Mouse (Mus musculus) stomach, embryonic 15.5 days (tissue): Measurements from ENCODE around the gene Tmem206. TPM values are rescaled to one million over a fixed set of nuclear protein-coding genes. Genes with fewer than 3 reads are reported as not detected.

ENCODE experiments used
- ATAC-seq: fragments of 200-750 bp; cut with Nextera tagmentation; 2 replicates; pipeline ENCODE4 v1.8.0; 2017; ENCODE audit warnings: low read depth, moderate number of reproducible peaks, moderate TSS enrichment; ENCODE audit not compliant: insufficient read depth, low FRiP score
- H3K27ac ChIP-seq: fragments of 300-500 bp; sonication (generic); 2 replicates; pipeline ENCODE4 v1.5.1; 2015; ENCODE audit warnings: mild to moderate bottlenecking, inconsistent platforms
- H3K27me3 ChIP-seq: fragments of 300-500 bp; sonication (generic); replicated peaks from 2 replicates; pipeline ENCODE4 v1.6.1; 2015; ENCODE audit warnings: inconsistent platforms
- H3K36me3 ChIP-seq: fragments of 300-500 bp; sonication (generic); 2 replicates; pipeline ENCODE4 v1.6.1; 2015; ENCODE audit warnings: inconsistent platforms
- H3K4me1 ChIP-seq: fragments of 300-500 bp; sonication (generic); 2 replicates; pipeline ENCODE4 v1.6.1; 2015; ENCODE audit warnings: inconsistent platforms
- H3K4me2 ChIP-seq: fragments of 300-500 bp; sonication (generic); 2 replicates; pipeline ENCODE4 v1.6.1; 2015; ENCODE audit warnings: mild to moderate bottlenecking, inconsistent platforms
- H3K4me3 ChIP-seq: fragments of 300-500 bp; sonication (generic); replicated peaks from 2 replicates; pipeline ENCODE4 v1.5.1; 2015; ENCODE audit warnings: inconsistent platforms
- H3K9ac ChIP-seq: fragments of 300-500 bp; sonication (generic); 2 replicates; pipeline ENCODE4 v1.6.1; 2015; ENCODE audit warnings: inconsistent platforms
- H3K9me3 ChIP-seq: fragments of 300-500 bp; sonication (generic); 2 replicates; pipeline ENCODE4 v1.6.1; 2016; ENCODE audit warnings: inconsistent platforms
- WGBS: fragments of 180-500 bp; shearing (Covaris S2); methylation state at CpG from one replicate; pipeline ENCODE4 v1.1.7; 2015; 5-methylcytosine and 5-hydroxymethylcytosine counted together
- polyA plus RNA-seq: library from polyadenylated mRNA; unstranded; fragments of >200 nt; fragmentation: Nextera tagmentation; extraction: Ambion mirVana; gene quantifications from 2 replicates; pipeline ENCODE4 v1.2.1, GENCODE M21; 2015

Tmem206 gene
- polyA plus RNA-seq, 1 experiment from 2014 or later, result 20.0 TPM

DNA sequence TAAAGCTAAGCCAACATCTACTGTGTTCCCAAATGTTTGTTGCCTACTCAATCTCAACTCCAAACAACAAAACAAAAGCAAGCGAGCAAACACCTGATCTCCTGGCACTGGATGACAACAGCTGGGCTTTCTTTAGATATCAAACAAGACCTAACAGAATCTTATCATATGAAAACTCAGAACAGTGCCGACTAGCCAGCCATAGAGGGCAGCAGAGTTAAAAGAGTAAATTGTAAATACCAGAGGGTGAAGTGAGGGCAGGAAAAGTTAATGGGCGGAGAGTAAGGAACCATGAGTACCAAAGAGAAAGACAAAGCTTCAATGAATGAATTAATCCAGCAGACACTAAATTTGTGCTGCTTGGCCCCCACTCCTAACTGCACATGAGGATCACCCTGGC, 65.6 kb downstream of the Tmem206 start:
- Histone ChIP-seq H3K27ac (no peak overlapping the region), H3K9ac (no peak overlapping the region), H3K27me3 (no peaks in the 10 kb centered on the region), H3K9me3 (no peaks in the 10 kb centered on the region), H3K4me2 (no peak overlapping the region), H3K4me3 (no peak overlapping the region), H3K36me3 (no peaks in the 10 kb centered on the region), H3K4me1 (0 out of 2 replicates have a peak, but pooled peaks cover 5% of the 10 kb centered on the region)
- 19% methylated on average over 3 of the region's 3 CpGs for WGBS
- ATAC-seq, result 0 out of 2 replicates have a peak, but pooled peaks have one; percentile 48

DNA sequence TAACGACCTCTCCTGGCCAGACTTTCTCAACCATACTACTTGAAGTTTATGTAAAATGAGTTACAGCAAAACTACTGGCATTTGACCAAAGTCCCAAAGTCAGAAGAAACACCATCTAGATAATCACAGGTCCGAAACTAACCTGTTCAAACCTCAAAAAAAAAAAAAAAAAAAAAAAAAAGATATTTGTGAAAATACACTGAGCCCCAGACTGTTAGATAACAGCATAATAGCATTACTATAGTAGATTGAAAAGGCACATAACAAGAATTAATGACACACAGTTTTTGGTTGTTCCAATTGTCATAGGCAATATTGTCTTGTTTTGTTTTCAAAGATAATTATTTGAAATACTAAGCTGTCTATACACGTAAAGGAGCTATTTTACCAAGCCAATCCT, 67.8 kb downstream of the Tmem206 start:
- 65% methylated on average over 3 of the region's 3 CpGs for WGBS
- ATAC-seq, result no peak
- Histone ChIP-seq H3K9me3 (no peaks in the 10 kb centered on the region), H3K27ac (no peak overlapping the region), H3K4me1 (0 out of 2 replicates have a peak, but pooled peaks cover 5% of the 10 kb centered on the region), H3K27me3 (no peaks in the 10 kb centered on the region), H3K4me2 (no peak overlapping the region), H3K36me3 (no peaks in the 10 kb centered on the region), H3K9ac (no peak overlapping the region), H3K4me3 (no peak overlapping the region)

DNA sequence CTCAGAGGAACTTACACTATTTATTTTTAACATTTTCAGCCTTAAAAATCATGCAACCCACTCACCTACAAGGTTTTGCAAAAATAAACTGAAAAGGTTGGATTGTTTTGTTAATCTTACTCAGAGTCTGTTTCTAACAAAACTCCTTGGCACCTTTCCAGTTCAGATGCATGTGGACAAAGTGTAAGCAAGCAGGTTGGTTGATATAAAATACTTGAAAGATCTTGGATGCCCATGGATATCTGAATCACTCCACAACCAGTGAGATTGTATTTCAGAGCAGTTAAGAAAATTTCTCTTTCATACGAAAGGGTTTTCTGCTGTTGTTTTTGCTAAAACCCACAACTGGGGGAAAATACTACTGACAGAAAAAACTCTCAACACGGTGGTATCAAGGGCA, 68.4 kb downstream of the Tmem206 start:
- H3K27me3 ChIP-seq, result no peaks in the 10 kb centered on the region
- H3K4me2 ChIP-seq, result peak overlapping the region; percentile 63
- WGBS, result 48% methylated on average over 2 of the region's 2 CpGs
- no peak for ATAC-seq
- no peak overlapping the region for H3K9ac ChIP-seq
- H3K4me3 ChIP-seq, result no peak overlapping the region
- H3K27ac ChIP-seq, result no peak overlapping the region
- no peaks in the 10 kb centered on the region for H3K36me3 ChIP-seq
- H3K9me3 ChIP-seq, result no peaks in the 10 kb centered on the region
- H3K4me1 ChIP-seq, result 0 out of 2 replicates have a peak, but pooled peaks cover 5% of the 10 kb centered on the region

DNA sequence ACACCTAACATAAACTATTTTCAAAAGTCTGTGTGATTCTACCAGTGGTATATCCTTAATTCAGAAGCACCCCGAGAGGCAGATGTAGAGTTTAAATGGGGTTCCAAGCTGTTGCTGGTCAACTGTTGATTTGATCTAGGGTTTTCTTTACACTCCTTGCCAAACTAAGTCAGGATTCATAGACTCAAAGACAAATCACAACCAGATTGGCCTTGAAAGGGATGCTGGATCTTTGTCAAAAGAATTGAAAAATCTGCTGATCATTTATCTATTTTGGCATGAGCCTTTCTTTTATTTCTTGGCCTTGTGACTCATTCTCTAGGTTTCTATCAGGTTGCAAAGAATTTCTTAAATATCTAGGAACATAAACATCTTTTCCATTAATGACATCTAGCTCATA, 69.5 kb downstream of the Tmem206 start:
- Histone ChIP-seq H3K4me1 (0 out of 2 replicates have a peak, but pooled peaks cover 5% of the 10 kb centered on the region), H3K9me3 (no peaks in the 10 kb centered on the region), H3K9ac (peak overlapping the region; percentile 54; the same call in 1 of the 2 replicates), H3K4me2 (peak overlapping the region; percentile 63), H3K27me3 (no peaks in the 10 kb centered on the region), H3K36me3 (no peaks in the 10 kb centered on the region), H3K4me3 (peak overlapping the region; percentile 89), H3K27ac (no peak overlapping the region)
- no peak for ATAC-seq
- 33% methylated on average over 1 of the region's 1 CpGs for WGBS

DNA sequence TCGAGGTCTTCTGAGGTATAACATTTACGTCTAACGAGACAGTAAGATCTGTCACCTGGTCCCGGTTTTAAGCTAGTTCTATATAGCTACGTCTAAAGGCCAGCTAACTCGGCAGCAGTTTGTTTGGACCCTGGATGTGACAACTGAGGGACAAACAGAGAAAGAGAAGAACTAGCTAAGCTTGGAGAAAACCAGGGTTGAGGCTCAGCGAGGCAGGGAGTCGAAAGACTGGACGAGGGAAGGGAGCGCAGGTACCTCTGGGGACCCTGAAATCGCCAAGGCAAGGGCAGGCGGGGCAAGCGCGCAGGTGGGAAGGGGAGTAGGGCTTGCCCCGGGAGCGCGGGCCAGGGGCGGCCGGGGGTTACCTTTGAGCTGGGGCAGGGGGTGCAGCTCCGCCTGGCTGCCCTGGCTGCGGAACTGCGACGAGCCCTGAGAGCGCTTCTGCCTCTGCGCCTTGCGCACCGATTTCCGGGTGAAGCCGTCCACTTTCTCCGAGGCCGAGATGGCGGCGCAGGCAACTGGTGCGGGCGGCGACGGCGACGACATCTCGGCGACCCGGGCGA, 70.2 kb downstream of the Tmem206 start:
- H3K9me3 ChIP-seq, result no peaks in the 10 kb centered on the region
- no peak for ATAC-seq
- under 1% methylated on average over 26 of the region's 43 CpGs for WGBS

DNA sequence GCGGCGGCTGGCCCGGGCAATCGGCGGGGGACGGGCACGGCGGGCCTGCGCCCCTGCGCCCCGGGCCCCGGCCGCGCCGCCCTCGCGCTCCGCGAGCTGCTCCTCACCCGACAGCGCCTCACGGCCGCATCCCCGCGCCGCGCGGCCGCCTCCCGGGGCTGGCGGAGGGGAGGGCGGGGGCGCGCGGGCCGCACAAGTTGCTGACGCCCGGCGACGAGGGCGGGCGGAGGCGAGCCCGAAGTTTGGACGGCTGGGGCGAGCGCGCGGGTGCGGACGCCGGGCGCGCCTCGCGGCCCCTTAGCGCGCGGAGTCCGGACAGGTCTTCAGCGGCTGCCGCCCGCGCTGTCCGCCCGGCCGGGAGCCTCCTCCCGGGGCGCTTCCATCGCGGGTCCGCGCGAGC, 70.7 kb downstream of the Tmem206 start:
- WGBS, result under 1% methylated on average over 63 of the region's 74 CpGs
- H3K9me3 ChIP-seq, result no peaks in the 10 kb centered on the region

More for the DNA sequence above, 70.2 kb downstream of the Tmem206 start:
- peak overlapping the region; percentile 94 for H3K27ac ChIP-seq
- H3K9ac ChIP-seq, result peak overlapping the region; percentile 54
- H3K4me1 ChIP-seq, result 0 out of 2 replicates have a peak, but pooled peaks cover 5% of the 10 kb centered on the region
- H3K4me3 ChIP-seq, result peak overlapping the region; percentile 89
- no peaks in the 10 kb centered on the region for H3K27me3 ChIP-seq
- H3K4me2 ChIP-seq, result peak overlapping the region; percentile 63
- no peaks in the 10 kb centered on the region for H3K36me3 ChIP-seq

DNA sequence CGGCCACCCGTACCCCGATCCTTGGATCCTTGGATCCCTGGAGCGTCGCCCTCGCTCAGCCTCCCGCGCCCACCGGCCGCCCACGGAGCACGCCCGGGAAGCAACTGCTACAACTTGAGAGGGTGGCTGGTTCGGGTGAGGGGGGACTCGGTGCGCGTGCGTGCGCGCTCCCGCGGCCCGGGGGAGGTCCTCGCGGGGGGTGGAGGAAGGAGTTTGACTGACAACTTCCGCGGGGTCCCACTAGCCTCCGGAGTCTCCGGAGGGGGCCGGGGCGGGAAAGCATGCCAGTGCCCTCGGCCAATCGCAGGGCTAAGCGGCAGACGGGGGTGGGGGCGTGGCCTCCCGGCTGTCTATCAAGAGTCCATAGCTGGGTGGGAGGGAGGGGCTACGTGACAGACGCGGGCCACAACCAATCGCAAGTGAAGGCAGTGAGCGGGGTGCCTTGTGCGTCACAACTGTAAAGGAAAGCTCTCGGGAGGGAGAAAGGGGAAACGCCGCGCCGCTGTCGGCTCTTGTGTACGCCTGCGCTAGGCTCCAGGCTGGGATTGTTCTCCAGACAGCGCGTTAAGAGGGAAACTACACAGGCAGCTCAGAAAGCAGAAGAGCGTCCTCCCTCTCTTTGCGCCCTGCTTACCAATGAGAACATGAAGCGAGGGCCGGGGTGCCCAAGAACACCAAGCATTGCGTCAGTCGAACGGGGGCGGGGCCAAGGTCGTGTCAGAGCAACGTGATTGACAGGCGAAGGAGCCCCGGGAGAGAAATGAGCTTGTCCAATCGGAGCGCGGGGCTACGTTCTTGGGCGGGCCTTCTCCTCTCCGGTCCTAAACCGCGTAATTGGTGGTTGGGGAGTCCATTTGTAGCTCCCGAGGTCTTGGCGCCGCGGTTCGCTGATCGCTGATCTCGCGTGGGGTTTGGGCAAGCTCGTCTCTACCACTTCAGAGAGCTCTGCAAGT, 71.5 kb downstream of the Tmem206 start:
- Histone ChIP-seq H3K27me3 (no peaks in the 10 kb centered on the region), H3K4me1 (0 out of 2 replicates have a peak, but pooled peaks cover 3% of the 10 kb centered on the region), H3K9me3 (no peaks in the 10 kb centered on the region), H3K27ac (peak overlapping the region; percentile 99), H3K9ac (peak overlapping the region; percentile 66), H3K4me3 (peak overlapping the region; percentile 89), H3K4me2 (peak overlapping the region; percentile 63), H3K36me3 (no peaks in the 10 kb centered on the region)
- peak; percentile 97 for ATAC-seq
- WGBS, result under 1% methylated on average over 77 of the region's 82 CpGs

More for the DNA sequence above, 70.7 kb downstream of the Tmem206 start:
- peak overlapping the region; percentile 63 for H3K4me2 ChIP-seq
- H3K9ac ChIP-seq, result peak overlapping the region; percentile 54
- no peaks in the 10 kb centered on the region for H3K36me3 ChIP-seq
- ATAC-seq, result peak; percentile 12; the same call in 1 of the 2 replicates
- no peaks in the 10 kb centered on the region for H3K27me3 ChIP-seq
- peak overlapping the region; percentile 94 for H3K27ac ChIP-seq
- peak overlapping the region; percentile 89 for H3K4me3 ChIP-seq
- 0 out of 2 replicates have a peak, but pooled peaks cover 5% of the 10 kb centered on the region for H3K4me1 ChIP-seq

Other genes starting within 250 kb of the Tmem206 start
- 8.3 and 9.8 TPM in 2 replicates for gene Batf3, start 228.1 kb upstream of the Tmem206 start, polyA plus RNA-seq
- not detected in 2 replicates for gene Fam71a, start 161.1 kb upstream of the Tmem206 start, polyA plus RNA-seq
- 4.2 and 4.4 TPM in 2 replicates for gene Atf3, start 107.9 kb upstream of the Tmem206 start, polyA plus RNA-seq
- gene Nenf, start 7.7 kb upstream of the Tmem206 start, polyA plus RNA-seq, result 105 and 110 TPM in 2 replicates
- gene Ppp2r5a, start 77.4 kb downstream of the Tmem206 start, polyA plus RNA-seq, result 29.6 and 29.8 TPM in 2 replicates
- gene Dtl, start 249.6 kb downstream of the Tmem206 start, polyA plus RNA-seq, result 41.8 and 44.4 TPM in 2 replicates
- 46.8 and 50.5 TPM in 2 replicates for gene Ints7, start 249.7 kb downstream of the Tmem206 start, polyA plus RNA-seq